Mouse (Mus musculus) small intestine, adult 2 months (tissue): ENCODE measurements at regions not wholly inside any gene's neighbourhood (a gene's known extent, or its start where the extent isn't known, plus 50 kb on each side); places are given as distances from the start of the nearest gene placed in this dataset.

Experiments
- H3K27ac ChIP-seq: fragments of 200-500 bp; 2 replicates; pipeline ENCODE4 v1.5.1; 2012; ENCODE audit warnings: low read depth, low read length, control low read depth, inconsistent platforms; ENCODE audit not compliant: insufficient read depth
- H3K27me3 ChIP-seq: fragments of 200-500 bp; 2 replicates; pipeline ENCODE4 v1.6.1; 2012; ENCODE audit warnings: mild to moderate bottlenecking, moderate library complexity, low read length, inconsistent platforms; ENCODE audit not compliant: control insufficient read depth, insufficient read depth
- H3K36me3 ChIP-seq: fragments of 200-500 bp; 2 replicates; pipeline ENCODE4 v1.6.1; 2012; ENCODE audit warnings: mild to moderate bottlenecking, low read length, control low read depth, inconsistent platforms; ENCODE audit not compliant: control insufficient read depth, insufficient read depth
- H3K4me1 ChIP-seq: fragments of 200-500 bp; 2 replicates; pipeline ENCODE4 v1.6.1; 2012; ENCODE audit warnings: low read length, inconsistent platforms, mixed read lengths; ENCODE audit not compliant: control insufficient read depth, insufficient read depth, insufficient read length
- H3K4me3 ChIP-seq: fragments of 200-500 bp; 2 replicates; pipeline ENCODE4 v1.5.1; 2012; ENCODE audit warnings: low read depth, mild to moderate bottlenecking, control low read depth, inconsistent platforms, low read length, moderate library complexity
- CTCF ChIP-seq: fragments of 200-500 bp; IDR thresholded peaks from 2 replicates; pipeline ENCODE4 v1.5.1; 2012; ENCODE audit warnings: low read depth, mild to moderate bottlenecking, control low read depth, inconsistent platforms, low read length, moderate library complexity, mixed read lengths; ENCODE audit not compliant: insufficient replicate concordance, insufficient read length; ENCODE audit errors: extremely low read depth
- POLR2A ChIP-seq: fragments of 200-500 bp; IDR thresholded peaks from 2 replicates; pipeline ENCODE4 v1.6.1; 2012; ENCODE audit warnings: low read depth, mild to moderate bottlenecking, control low read depth, inconsistent platforms, low read length, moderate library complexity
- whole genome bisulfite sequencing: fragments of 180-500 bp; shearing (Covaris S2); methylation state at CpG from one replicate; pipeline ENCODE4 v1.1.7; 2018; 5-methylcytosine and 5-hydroxymethylcytosine counted together

GRCm38 (mm10) chr5:97705270-97705669 lies 248.4 kb upstream of the Gk2 start:
- Histone ChIP-seq H3K4me3 (no peak overlapping the region), H3K36me3 (no peaks in the 10 kb centered on the region), H3K27ac (no peak overlapping the region), H3K27me3 (no peaks in the 10 kb centered on the region), H3K4me1 (no peaks in the 10 kb centered on the region)
- WGBS, result 80% methylated on average over 3 of the region's 3 CpGs
- TF ChIP-seq POLR2A, result no peak
- no peak for TF ChIP-seq CTCF

- no peak overlapping the region for H3K4me3 ChIP-seq
- 69% methylated on average over 3 of the region's 3 CpGs for WGBS
- no peak for TF ChIP-seq POLR2A
- no peak for TF ChIP-seq CTCF
- H3K27ac ChIP-seq, result no peak overlapping the region
- H3K36me3 ChIP-seq, result no peaks in the 10 kb centered on the region
- no peaks in the 10 kb centered on the region for H3K27me3 ChIP-seq
- no peaks in the 10 kb centered on the region for H3K4me1 ChIP-seq
These were observed 243.7 kb upstream of the Gk2 start for GRCm38 (mm10) chr5:97700507-97700906.

DNA sequence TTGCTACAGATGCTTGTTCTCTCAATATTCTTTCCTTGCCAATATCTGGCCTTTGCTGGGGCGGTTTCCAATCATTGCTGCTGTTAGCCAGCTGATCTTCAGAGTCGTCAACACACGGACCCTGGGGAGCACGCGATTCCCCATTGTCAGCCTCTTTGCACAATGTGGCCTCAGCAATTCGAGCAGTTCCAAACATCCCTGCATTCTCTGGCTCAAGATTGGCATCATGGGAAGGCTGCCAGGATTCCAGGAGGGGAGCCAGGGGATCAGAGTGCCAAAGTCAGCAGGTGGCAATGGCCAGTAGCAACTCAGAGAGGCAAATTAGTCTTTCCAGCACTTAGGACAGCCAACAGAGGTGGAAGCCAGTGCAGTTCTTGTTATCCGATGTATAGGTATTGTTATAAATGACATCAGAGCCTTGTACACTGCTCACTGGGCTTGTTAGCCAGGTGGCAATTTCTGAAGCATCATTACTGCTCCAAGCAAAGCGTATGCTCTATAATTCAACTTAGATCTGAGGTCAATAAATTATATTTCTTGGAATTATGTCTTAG lies 240.8 kb upstream of the Gk2 start:
- H3K36me3 ChIP-seq, result no peaks in the 10 kb centered on the region
- H3K4me1 ChIP-seq, result no peaks in the 10 kb centered on the region
- H3K27me3 ChIP-seq, result no peaks in the 10 kb centered on the region
- H3K27ac ChIP-seq, result no peak overlapping the region
- H3K4me3 ChIP-seq, result no peak overlapping the region
- 59% methylated on average over 8 of the region's 8 CpGs for WGBS
- TF ChIP-seq CTCF, result no peak
- no peak for TF ChIP-seq POLR2A

GRCm38 (mm10) chr5:97693333-97693940 lies 236.6 kb upstream of the Gk2 start:
- Histone ChIP-seq H3K4me3 (no peak overlapping the region), H3K4me1 (no peaks in the 10 kb centered on the region), H3K36me3 (no peaks in the 10 kb centered on the region), H3K27ac (no peak overlapping the region), H3K27me3 (no peaks in the 10 kb centered on the region)
- TF ChIP-seq POLR2A (no peak), CTCF (no peak)
- 72% methylated on average over 10 of the region's 10 CpGs for WGBS

DNA sequence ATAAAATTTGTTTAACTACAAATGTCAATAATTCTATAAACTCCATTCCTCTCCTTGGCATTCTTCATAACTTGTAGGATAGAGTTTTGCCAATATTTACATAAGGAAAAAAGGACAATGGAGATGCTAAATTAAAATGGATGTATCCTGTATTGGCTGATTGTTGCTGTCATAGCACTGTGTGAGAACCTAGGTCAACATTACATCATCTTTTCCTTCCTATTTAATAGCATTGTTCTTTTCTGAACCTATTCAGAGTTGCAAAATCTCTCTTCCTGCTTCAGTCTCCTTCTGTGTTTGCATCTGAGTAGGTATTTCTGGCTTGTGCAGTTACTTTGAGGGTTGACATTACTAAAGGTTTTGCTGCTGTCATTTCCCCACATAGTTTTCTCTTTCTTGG lies 228.6 kb upstream of the Gk2 start:
- Histone ChIP-seq H3K36me3 (no peaks in the 10 kb centered on the region), H3K4me3 (no peak overlapping the region), H3K4me1 (no peaks in the 10 kb centered on the region), H3K27ac (no peak overlapping the region), H3K27me3 (no peaks in the 10 kb centered on the region)
- TF ChIP-seq CTCF, result no peak
- no peak for TF ChIP-seq POLR2A

DNA sequence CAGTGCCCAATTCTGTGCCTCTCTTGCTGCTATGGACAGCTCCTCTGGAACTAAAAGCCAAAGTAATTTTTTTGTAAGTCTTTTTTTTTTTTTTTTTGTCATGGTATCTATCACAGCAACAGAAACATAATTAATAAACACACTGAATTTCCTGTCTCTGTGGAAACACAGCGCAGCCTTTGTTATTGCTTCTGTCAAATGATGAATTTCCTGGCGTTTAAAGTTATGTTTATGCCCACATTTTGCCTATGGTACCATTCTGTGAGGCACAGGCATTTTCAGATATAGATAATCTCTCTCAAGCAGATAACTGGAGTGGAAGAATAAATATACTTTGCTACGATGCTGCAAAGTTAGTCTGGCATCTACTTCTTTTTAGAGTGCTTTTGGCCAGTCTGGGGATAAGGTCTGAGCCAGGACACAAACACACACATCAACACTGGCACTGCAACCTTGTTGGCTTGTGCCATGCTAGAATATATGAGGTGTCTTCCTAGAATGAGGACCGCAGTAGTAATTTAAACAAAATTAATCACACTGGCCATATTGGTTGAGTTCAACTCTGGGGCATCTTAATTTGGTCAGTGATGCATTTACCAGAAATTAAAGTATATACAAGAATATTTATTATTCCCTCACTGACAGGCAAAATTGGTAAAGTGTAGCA lies 227.9 kb upstream of the Gk2 start:
- WGBS, result 58% methylated on average over 4 of the region's 4 CpGs
- no peaks in the 10 kb centered on the region for H3K36me3 ChIP-seq
- no peaks in the 10 kb centered on the region for H3K4me1 ChIP-seq
- no peaks in the 10 kb centered on the region for H3K27me3 ChIP-seq
- TF ChIP-seq POLR2A (no peak), CTCF (no peak)
- H3K4me3 ChIP-seq, result no peak overlapping the region
- no peak overlapping the region for H3K27ac ChIP-seq

DNA sequence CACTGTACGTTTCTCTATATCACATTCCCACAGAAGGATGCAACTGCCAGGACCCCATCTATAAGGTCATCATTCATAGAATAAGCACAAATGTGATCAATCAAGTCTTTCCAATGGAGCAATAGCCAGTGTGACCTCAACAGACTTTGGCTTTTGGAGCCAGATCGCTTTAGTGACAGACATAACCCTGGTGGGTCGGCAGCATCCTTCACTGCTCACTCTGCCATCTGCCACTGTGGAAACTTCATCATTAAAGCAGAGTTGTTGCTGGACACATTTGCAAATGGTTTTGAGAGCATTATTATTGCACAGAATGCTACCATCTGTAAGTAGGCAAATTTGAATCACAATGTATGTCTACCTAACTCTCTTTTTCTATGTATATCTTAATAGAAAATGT lies 212.9 kb upstream of the Gk2 start:
- no peaks in the 10 kb centered on the region for H3K4me1 ChIP-seq
- no peaks in the 10 kb centered on the region for H3K36me3 ChIP-seq
- no peak overlapping the region for H3K4me3 ChIP-seq
- no peak overlapping the region for H3K27ac ChIP-seq
- 78% methylated on average over 3 of the region's 3 CpGs for WGBS
- TF ChIP-seq CTCF (no peak), POLR2A (no peak)
- H3K27me3 ChIP-seq, result no peaks in the 10 kb centered on the region
